Mouse (Mus musculus) heart, embryonic 12.5 days (tissue): Measurements from ENCODE around the gene Ugt1a8. TPM values are rescaled to one million over a fixed set of nuclear protein-coding genes. Genes with fewer than 3 reads are reported as not detected.

Source experiments
- ATAC-seq: fragments of 200-750 bp; cut with Nextera tagmentation; 2 replicates; pipeline ENCODE4 v1.8.0; 2017; ENCODE audit warnings: moderate TSS enrichment, moderate library complexity; ENCODE audit not compliant: insufficient number of reproducible peaks, low FRiP score
- H3K27ac ChIP-seq: fragments of 300-500 bp; sonication (generic); 2 replicates; pipeline ENCODE4 v1.5.1; 2016; ENCODE audit warnings: mild to moderate bottlenecking, moderate library complexity; ENCODE audit not compliant: poor library complexity, severe bottlenecking
- H3K27me3 ChIP-seq: fragments of 300-500 bp; sonication (generic); replicated peaks from 2 replicates; pipeline ENCODE4 v1.6.1; 2016; ENCODE audit warnings: mild to moderate bottlenecking, moderate library complexity
- H3K36me3 ChIP-seq: fragments of 300-500 bp; sonication (generic); 2 replicates; pipeline ENCODE4 v1.6.1; 2016; ENCODE audit warnings: mild to moderate bottlenecking, moderate library complexity
- H3K4me1 ChIP-seq: fragments of 300-500 bp; sonication (generic); replicated peaks from 2 replicates; pipeline ENCODE4 v1.6.1; 2016; ENCODE audit warnings: mild to moderate bottlenecking
- H3K4me2 ChIP-seq: fragments of 300-500 bp; sonication (generic); 2 replicates; pipeline ENCODE4 v1.6.1; 2016; ENCODE audit warnings: mild to moderate bottlenecking, moderate library complexity
- H3K4me3 ChIP-seq: fragments of 300-500 bp; sonication (generic); 2 replicates; pipeline ENCODE4 v1.5.1; 2016; ENCODE audit warnings: mild to moderate bottlenecking
- H3K9ac ChIP-seq: fragments of 300-500 bp; sonication (generic); 2 replicates; pipeline ENCODE4 v1.6.1; 2016; ENCODE audit warnings: mild to moderate bottlenecking, moderate library complexity
- H3K9me3 ChIP-seq: fragments of 300-500 bp; sonication (generic); replicated peaks from 2 replicates; pipeline ENCODE4 v1.6.1; 2016; ENCODE audit warnings: mild to moderate bottlenecking, moderate library complexity
- WGBS: fragments of 180-500 bp; shearing (Covaris S2); methylation state at CpG from one replicate; pipeline ENCODE4 v1.1.7; 2016; 5-methylcytosine and 5-hydroxymethylcytosine counted together
- polyA plus RNA-seq: library from polyadenylated mRNA; unstranded; fragments of >200 nt; fragmentation: Nextera tagmentation; extraction: Ambion mirVana; gene quantifications from 2 replicates; pipeline ENCODE4 v1.2.1, GENCODE M21; 2016

Gene Ugt1a8
- polyA plus RNA-seq, 1 experiment from 2014 or later: not detected

DNA sequence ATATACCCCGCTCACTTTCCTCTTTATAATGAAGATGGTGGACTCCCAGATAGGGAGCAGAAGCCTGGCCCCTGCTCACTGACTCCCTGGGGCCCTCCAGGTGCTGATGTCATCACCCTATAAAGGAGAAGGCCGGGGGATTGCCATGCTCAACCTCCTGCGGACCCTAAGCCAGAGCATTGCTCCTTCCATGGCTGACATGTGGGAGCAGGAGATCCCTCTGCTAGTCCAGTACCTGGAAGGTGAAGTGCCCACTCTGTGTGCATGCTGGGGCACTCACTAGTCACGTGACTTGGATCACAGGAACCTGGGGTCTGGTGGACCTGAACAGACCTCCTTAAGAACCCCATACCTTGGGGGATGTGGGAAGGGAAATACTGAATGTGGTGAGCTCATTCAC, 153.0 kb downstream of the Ugt1a8 start:
- Histone ChIP-seq H3K36me3 (no peaks in the 10 kb centered on the region), H3K27me3 (no peaks in the 10 kb centered on the region), H3K27ac (no peak overlapping the region), H3K4me2 (no peak overlapping the region), H3K4me3 (no peak overlapping the region), H3K4me1 (no peaks in the 10 kb centered on the region), H3K9ac (no peak overlapping the region), H3K9me3 (peaks cover 90% of the 10 kb centered on the region)
- WGBS: 61% methylated on average over 4 of the region's 4 CpGs
- ATAC-seq: 0 out of 2 replicates have a peak, but pooled peaks have one; percentile 0

DNA sequence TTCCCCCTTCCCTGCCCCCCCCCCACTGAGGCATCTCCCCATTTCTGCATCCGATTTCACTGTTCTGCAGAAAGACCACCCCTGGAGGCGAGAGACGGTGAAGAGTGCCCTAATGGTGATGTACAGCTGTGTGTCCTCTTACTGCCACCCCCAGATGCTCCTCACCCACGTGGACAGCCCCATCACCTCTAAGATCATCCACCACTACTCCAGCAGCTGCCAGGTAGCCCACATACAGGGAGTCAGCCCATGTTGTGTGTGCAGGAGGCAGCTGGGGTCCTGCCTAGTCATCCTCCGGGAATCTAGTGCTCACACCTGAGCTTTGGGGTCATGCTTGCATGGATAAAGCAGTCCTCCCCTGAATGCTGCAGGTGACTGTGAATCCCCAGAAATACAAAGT, 156.2 kb downstream of the Ugt1a8 start:
- H3K4me2 ChIP-seq: no peak overlapping the region
- H3K9ac ChIP-seq: no peak overlapping the region
- H3K9me3 ChIP-seq: peaks cover 93% of the 10 kb centered on the region
- ATAC-seq: no peak
- no peak overlapping the region for H3K27ac ChIP-seq
- no peaks in the 10 kb centered on the region for H3K27me3 ChIP-seq
- H3K36me3 ChIP-seq: no peaks in the 10 kb centered on the region
- H3K4me1 ChIP-seq: no peaks in the 10 kb centered on the region
- WGBS: 58% methylated on average over 5 of the region's 5 CpGs
- H3K4me3 ChIP-seq: no peak overlapping the region

DNA sequence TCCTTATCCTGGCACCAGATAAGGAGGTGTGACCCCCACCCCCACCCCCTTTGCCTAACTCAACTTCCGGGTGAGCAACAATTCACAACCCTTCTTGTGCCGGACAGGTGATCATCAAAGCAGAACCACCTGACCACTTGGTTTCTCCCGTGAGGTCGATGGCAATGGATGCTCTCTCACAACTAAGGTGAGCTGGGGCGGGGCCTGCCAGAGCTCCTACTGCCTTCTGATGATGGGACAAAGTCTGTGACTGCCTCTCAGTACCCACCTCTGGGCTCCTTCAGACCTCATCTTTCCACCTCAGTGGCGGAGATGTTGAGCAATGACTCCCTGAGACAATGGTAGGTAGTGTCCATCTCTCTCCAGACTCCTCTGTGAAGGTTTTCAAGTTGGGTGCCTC, 158.3 kb downstream of the Ugt1a8 start:
- ATAC-seq: no peak
- no peaks in the 10 kb centered on the region for H3K4me1 ChIP-seq
- no peak overlapping the region for H3K27ac ChIP-seq
- H3K27me3 ChIP-seq: no peaks in the 10 kb centered on the region
- H3K9me3 ChIP-seq: peaks cover 93% of the 10 kb centered on the region
- H3K36me3 ChIP-seq: no peaks in the 10 kb centered on the region
- H3K4me2 ChIP-seq: no peak overlapping the region
- H3K4me3 ChIP-seq: no peak overlapping the region
- no peak overlapping the region for H3K9ac ChIP-seq
- WGBS: 73% methylated on average over 6 of the region's 6 CpGs

DNA sequence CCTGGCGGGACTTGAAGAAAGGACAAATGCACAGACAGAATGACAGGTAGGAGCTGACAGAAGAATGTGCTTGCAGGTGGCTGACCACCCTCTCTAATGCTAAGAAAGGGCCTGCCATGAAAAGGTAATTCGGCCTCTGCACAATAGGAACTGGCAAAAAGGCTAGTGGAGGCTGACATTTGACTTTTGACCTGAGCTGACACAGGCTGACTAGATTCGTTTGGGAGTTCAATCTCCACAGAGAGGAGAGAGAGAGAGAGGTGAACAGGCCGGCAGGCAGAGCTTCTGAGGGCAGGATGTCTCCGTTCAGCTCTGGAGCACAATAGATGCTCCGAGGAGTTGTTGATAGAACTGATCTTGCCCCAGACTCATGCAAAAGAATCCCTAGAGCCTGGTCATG, 158.8 kb downstream of the Ugt1a8 start:
- Histone ChIP-seq H3K9ac (no peak overlapping the region), H3K4me1 (no peaks in the 10 kb centered on the region), H3K4me3 (no peak overlapping the region), H3K36me3 (no peaks in the 10 kb centered on the region), H3K9me3 (peaks cover 93% of the 10 kb centered on the region), H3K27me3 (no peaks in the 10 kb centered on the region), H3K27ac (no peak overlapping the region), H3K4me2 (no peak overlapping the region)
- WGBS: 37% methylated on average over 6 of the region's 6 CpGs
- ATAC-seq: no peak

DNA sequence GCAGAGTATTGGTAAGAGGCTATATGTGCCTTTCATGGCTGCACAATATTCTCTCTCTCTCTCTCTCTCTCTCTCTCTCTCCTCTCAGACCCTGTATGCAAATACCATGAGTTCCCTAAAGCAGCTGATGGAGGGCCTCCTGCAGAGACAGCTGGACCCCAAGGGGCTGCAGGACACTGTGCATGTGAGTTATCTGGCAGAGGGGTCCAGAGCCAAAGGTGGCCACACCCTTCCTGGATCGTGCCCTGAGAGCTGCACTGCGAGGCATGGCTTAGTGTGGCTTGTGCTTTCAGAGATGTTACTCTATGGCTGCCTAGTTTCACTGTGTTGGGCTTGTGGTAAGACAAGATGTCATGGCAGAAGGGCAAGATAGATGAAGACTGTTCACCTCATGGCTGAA, 160.0 kb downstream of the Ugt1a8 start:
- Histone ChIP-seq H3K4me2 (no peak overlapping the region), H3K4me1 (no peaks in the 10 kb centered on the region), H3K36me3 (no peaks in the 10 kb centered on the region), H3K27ac (no peak overlapping the region), H3K9ac (no peak overlapping the region), H3K4me3 (no peak overlapping the region), H3K9me3 (peaks cover 95% of the 10 kb centered on the region), H3K27me3 (no peaks in the 10 kb centered on the region)
- ATAC-seq: no peak
- 40% methylated on average over 2 of the region's 2 CpGs for WGBS

DNA sequence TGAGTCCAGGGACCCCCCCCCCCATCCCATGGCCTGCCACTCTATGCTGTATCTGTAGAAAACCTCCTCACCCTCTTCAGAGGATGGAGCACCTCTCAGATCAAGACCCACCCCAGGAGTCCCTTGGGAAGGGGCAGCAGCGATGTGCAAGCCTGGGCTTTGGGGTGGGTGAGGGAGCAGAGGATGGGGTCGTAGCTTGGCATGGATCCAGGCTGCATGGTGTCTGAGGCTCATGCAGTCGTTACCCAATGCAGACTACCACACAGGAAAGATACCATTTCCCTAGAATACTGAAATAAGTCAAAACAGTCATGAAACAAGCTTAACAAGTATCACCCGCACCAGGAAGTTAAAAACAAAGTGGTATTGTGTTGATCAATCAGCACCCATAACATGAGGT, 161.0 kb downstream of the Ugt1a8 start:
- no peaks in the 10 kb centered on the region for H3K36me3 ChIP-seq
- no peaks in the 10 kb centered on the region for H3K27me3 ChIP-seq
- H3K9ac ChIP-seq: no peak overlapping the region
- no peaks in the 10 kb centered on the region for H3K4me1 ChIP-seq
- no peak overlapping the region for H3K27ac ChIP-seq
- no peak overlapping the region for H3K4me3 ChIP-seq
- H3K4me2 ChIP-seq: no peak overlapping the region
- WGBS: 62% methylated on average over 4 of the region's 4 CpGs
- ATAC-seq: no peak
- peaks cover 96% of the 10 kb centered on the region for H3K9me3 ChIP-seq

DNA sequence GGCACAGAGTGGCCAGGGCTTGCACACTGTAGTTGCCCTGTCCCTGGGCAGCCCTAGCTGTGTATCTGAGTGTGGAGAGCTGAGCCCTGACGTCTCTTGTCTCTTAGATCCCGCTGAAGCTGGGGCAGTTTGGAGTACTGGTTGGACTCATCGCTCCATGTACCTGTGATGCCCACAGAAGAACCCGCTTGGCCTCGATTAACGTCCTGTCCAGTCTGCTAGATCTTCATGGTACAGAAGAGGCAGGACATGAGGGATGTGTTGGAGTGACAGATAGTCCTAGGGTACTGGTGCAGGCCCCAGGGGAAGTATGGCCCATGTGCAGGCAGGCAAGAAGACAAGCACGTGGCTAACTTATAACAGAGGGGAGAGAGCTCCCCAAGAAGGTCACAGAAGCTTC, 162.0 kb downstream of the Ugt1a8 start:
- Histone ChIP-seq H3K9me3 (peaks cover 92% of the 10 kb centered on the region), H3K36me3 (no peaks in the 10 kb centered on the region), H3K4me1 (no peaks in the 10 kb centered on the region), H3K4me2 (no peak overlapping the region), H3K27ac (no peak overlapping the region), H3K4me3 (no peak overlapping the region), H3K27me3 (no peaks in the 10 kb centered on the region), H3K9ac (no peak overlapping the region)
- no peak for ATAC-seq
- WGBS: 69% methylated on average over 7 of the region's 7 CpGs

DNA sequence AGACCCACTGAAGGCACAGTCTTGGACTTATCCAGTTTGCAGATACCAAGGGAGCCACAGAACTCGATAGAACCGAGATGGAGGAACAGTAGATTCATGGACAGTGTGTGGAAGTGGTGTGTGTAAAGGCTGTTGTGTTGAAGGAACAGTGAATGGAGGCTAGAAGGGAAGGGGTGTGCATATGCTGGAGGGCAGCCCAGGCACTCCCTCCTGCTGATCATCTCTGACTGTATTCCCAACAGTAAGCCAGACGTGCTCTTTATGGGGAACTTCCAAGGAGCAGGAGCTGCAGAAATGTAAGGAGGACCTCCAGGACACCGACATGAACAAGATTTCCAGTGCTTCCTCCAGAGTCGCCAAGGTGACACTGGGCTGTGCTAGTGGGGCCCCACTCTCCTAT, 162.4 kb downstream of the Ugt1a8 start:
- no peak overlapping the region for H3K4me2 ChIP-seq
- no peak overlapping the region for H3K4me3 ChIP-seq
- H3K36me3 ChIP-seq: no peaks in the 10 kb centered on the region
- no peaks in the 10 kb centered on the region for H3K4me1 ChIP-seq
- H3K9me3 ChIP-seq: peaks cover 92% of the 10 kb centered on the region
- 75% methylated on average over 5 of the region's 5 CpGs for WGBS
- no peak overlapping the region for H3K27ac ChIP-seq
- no peak for ATAC-seq
- no peaks in the 10 kb centered on the region for H3K27me3 ChIP-seq
- no peak overlapping the region for H3K9ac ChIP-seq

DNA sequence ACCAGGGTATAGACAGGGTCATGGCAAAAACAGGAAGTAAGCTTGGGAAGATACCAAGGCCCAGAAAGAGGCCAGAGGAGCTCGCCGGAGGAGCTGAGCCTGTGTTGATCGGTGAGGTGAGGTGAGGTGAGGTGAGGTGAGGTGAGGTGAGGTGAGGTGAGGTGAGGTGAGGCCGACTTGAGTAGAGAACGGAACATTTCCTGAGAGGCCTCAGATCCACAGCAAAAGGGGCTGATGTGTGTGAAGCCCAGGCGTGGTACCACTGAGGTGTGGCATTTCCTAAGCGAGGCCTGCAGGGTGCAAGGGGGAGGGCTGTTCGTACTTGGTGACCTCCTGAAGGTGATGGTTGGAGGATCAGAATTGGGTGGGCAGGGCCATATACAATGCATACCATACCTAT, 165.5 kb downstream of the Ugt1a8 start:
- no peak for ATAC-seq
- WGBS: 67% methylated on average over 8 of the region's 8 CpGs
- peaks cover 91% of the 10 kb centered on the region for H3K9me3 ChIP-seq

DNA sequence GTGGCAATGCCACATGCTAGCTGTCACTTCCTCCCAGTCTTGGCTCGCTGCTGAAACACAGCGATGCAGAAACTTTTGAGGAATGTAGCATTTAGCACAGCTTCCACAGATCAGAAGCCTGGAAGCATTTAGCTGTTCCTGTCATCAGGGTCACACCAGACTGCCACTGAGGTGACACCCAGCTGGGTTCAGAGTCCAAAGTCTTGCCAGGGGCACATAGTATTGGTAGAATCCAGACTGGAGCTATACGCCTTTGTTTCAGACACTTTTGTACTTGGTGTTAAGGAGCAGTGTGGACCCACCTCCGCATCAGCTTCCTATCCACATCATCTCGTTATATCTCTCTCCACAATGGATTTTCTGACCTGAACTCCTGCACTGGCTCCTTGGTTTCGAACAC, 165.9 kb downstream of the Ugt1a8 start:
- ATAC-seq: no peak
- no peaks in the 10 kb centered on the region for H3K36me3 ChIP-seq
- H3K4me2 ChIP-seq: no peak overlapping the region
- no peaks in the 10 kb centered on the region for H3K4me1 ChIP-seq
- H3K9ac ChIP-seq: no peak overlapping the region
- WGBS: 61% methylated on average over 6 of the region's 6 CpGs
- no peak overlapping the region for H3K4me3 ChIP-seq
- H3K9me3 ChIP-seq: peaks cover 91% of the 10 kb centered on the region
- no peaks in the 10 kb centered on the region for H3K27me3 ChIP-seq
- H3K27ac ChIP-seq: no peak overlapping the region

More for the DNA sequence above, 165.5 kb downstream of the Ugt1a8 start:
- Histone ChIP-seq H3K27me3 (no peaks in the 10 kb centered on the region), H3K4me2 (no peak overlapping the region), H3K4me1 (no peaks in the 10 kb centered on the region), H3K9ac (no peak overlapping the region), H3K4me3 (no peak overlapping the region), H3K27ac (no peak overlapping the region), H3K36me3 (no peaks in the 10 kb centered on the region)

DNA sequence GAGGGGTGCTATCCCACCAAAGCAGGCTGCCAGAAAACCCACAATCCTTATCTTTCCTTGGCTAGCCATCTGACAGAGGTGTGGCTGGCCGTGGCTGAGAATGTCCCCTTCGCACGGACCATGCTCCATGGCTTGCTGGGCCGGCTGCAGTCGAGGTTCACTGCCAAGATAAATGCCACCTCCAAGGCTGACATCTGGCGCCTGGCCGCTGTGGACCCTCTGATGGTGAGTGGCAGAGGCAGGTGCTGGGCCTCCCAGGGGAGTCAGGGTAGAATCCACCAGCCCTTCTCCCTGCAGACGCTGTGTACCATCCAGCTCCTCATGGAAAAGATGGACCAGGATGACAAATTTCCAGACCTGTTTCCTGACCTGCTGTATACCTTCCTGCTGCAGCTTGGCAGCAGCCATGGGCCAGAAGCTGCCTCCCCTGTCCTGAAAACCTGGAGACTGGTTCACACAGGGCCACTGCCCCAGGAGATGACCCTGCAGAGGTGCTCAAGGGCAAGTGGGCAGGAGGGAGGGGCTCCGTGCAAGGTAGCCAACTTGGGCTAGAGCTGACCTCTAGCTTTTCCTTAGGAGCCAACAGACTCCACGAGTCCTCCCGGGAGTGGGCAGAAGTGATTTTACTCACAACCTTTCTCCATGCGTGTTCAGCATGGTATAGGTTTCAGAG, 167.3 kb downstream of the Ugt1a8 start:
- 79% methylated on average over 12 of the region's 12 CpGs for WGBS
- peaks cover 77% of the 10 kb centered on the region for H3K9me3 ChIP-seq

DNA sequence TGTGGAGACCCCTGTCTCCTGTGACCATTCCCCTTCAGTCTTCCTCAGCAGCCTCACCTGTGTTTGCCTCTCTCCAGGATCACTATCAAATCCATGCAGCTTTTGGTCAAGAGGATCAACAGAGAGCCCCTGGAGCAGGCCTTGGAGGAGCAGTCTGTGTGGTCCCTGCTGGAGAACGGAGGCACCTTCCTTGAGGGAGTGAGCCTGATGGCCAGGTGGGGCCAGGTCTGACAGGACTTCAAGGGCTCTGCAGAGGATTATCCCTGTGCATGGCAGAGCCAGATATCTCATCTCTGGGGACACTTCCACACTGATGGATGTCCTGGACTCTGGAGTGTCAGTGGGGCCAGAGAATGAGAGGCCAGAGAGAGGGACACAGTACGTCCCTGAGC, 167.8 kb downstream of the Ugt1a8 start:
- WGBS: 57% methylated on average over 2 of the region's 2 CpGs
- peaks cover 75% of the 10 kb centered on the region for H3K9me3 ChIP-seq
- H3K27ac ChIP-seq: no peak overlapping the region
- H3K4me2 ChIP-seq: no peak overlapping the region
- H3K4me1 ChIP-seq: peaks cover 11% of the 10 kb centered on the region
- H3K9ac ChIP-seq: no peak overlapping the region
- H3K4me3 ChIP-seq: no peak overlapping the region
- no peaks in the 10 kb centered on the region for H3K27me3 ChIP-seq
- H3K36me3 ChIP-seq: peaks cover 10% of the 10 kb centered on the region
- no peak for ATAC-seq

More for the DNA sequence above, 167.3 kb downstream of the Ugt1a8 start:
- no peaks in the 10 kb centered on the region for H3K27me3 ChIP-seq
- H3K4me2 ChIP-seq: no peak overlapping the region
- H3K4me3 ChIP-seq: no peak overlapping the region
- no peak for ATAC-seq
- no peak overlapping the region for H3K9ac ChIP-seq
- H3K27ac ChIP-seq: no peak overlapping the region
- peaks cover 4% of the 10 kb centered on the region for H3K36me3 ChIP-seq
- peaks cover 8% of the 10 kb centered on the region for H3K4me1 ChIP-seq
